Mouse (Mus musculus): ENCODE results near the gene Golm1.
A peak's percentile ranks its signal among the peaks of the same experiment; 100 is the strongest.

Gene Golm1

GRCm38 (mm10) chr13:59671521-59671920 is 4.1 kb downstream of the Golm1 start:
- no peak overlapping the region for H3K4me3 ChIP-seq (replicated peaks; ENCODE audit: low read length)
- TF ChIP-seq POU5F1 (IDR thresholded peaks at IDR 0.05; ENCODE audit: borderline replicate concordance, low read length): no peak
- no peak for TF ChIP-seq NANOG (IDR thresholded peaks at IDR 0.05; ENCODE audit: borderline replicate concordance, low read length)
- TF ChIP-seq CTCF (conservative IDR thresholded peaks at IDR 0.05; ENCODE audit: low read length): no peak; the same call in 1 of the 2 replicates
- H3K4me1 ChIP-seq (replicated peaks; ENCODE audit: low read depth, low read length): peaks cover 82% of the 10 kb centered on the region
- H3K9me3 ChIP-seq (ENCODE audit: low read length): no peaks in the 10 kb centered on the region
- H3K36me3 ChIP-seq (ENCODE audit: insufficient read depth, low read length): peaks cover 19% of the 10 kb centered on the region
- H3K27me3 ChIP-seq (ENCODE audit: insufficient read depth, low read length): 0 out of 2 replicates have a peak, but pooled peaks cover 3% of the 10 kb centered on the region

DNA sequence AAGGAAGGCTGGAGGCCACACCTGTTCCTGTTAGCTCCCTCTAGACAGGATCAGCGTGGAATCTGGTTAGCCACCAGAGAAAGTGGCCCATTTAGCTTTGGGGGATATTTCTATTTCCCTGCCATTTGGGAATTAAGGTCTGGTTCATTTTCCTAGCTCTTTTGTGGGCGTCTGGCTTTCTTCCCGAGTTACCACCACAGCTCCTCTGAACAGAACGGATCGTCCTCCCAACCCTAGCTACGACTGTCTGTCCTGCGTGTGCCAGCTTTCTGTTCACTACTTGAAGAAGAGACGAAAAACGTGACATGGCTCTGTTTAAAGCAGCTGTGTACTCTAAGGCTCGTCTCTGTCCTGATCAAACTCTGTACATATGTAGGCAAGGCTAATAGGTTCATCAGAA is 5.7 kb downstream of the Golm1 start:
- peaks cover 33% of the 10 kb centered on the region for H3K36me3 ChIP-seq (ENCODE audit: insufficient read depth, low read length)
- H3K4me3 ChIP-seq (replicated peaks; ENCODE audit: low read length): no peak overlapping the region
- no peaks in the 10 kb centered on the region for H3K9me3 ChIP-seq (ENCODE audit: low read length)
- no peak for TF ChIP-seq POU5F1 (IDR thresholded peaks at IDR 0.05; ENCODE audit: borderline replicate concordance, low read length)
- no peak for TF ChIP-seq CTCF (conservative IDR thresholded peaks at IDR 0.05; ENCODE audit: low read length)
- no peak for TF ChIP-seq NANOG (IDR thresholded peaks at IDR 0.05; ENCODE audit: borderline replicate concordance, low read length)
- H3K27me3 ChIP-seq (ENCODE audit: insufficient read depth, low read length): 0 out of 2 replicates have a peak, but pooled peaks cover 3% of the 10 kb centered on the region
- H3K4me1 ChIP-seq (replicated peaks; ENCODE audit: low read depth, low read length): peaks cover 92% of the 10 kb centered on the region

GRCm38 (mm10) chr13:59668501-59669093 is 7.0 kb downstream of the Golm1 start:
- TF ChIP-seq POU5F1 (IDR thresholded peaks at IDR 0.05; ENCODE audit: borderline replicate concordance, low read length): no peak
- TF ChIP-seq CTCF (conservative IDR thresholded peaks at IDR 0.05; ENCODE audit: low read length): no peak
- no peak for TF ChIP-seq NANOG (IDR thresholded peaks at IDR 0.05; ENCODE audit: borderline replicate concordance, low read length)
- Histone ChIP-seq H3K4me1 (replicated peaks; ENCODE audit: low read depth, low read length) (peaks cover 92% of the 10 kb centered on the region), H3K36me3 (ENCODE audit: insufficient read depth, low read length) (peaks cover 45% of the 10 kb centered on the region), H3K9me3 (ENCODE audit: low read length) (no peaks in the 10 kb centered on the region), H3K4me3 (replicated peaks; ENCODE audit: low read length) (peak overlapping the region; percentile 41), H3K27me3 (ENCODE audit: insufficient read depth, low read length) (no peaks in the 10 kb centered on the region)

DNA sequence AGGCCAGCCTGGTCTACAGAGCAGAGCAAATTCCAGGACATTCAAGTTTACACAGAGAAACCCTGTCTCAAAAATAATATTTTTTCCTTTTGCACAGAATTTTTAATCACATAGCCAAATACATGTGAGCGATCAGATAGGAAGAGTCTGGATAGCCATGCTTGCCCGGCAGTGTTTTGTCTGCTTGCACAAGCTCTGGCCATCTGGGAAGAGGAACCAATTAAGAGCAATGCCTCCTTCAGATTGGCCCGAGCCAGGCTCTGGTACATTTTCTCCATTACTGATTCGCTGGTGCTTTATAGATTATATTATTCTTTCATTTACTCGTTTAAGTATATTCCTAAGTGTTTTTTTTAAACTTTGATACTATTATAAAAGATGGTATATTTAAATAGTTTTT is 7.8 kb downstream of the Golm1 start:
- Histone ChIP-seq H3K4me3 (replicated peaks; ENCODE audit: low read length) (no peak overlapping the region), H3K27me3 (ENCODE audit: insufficient read depth, low read length) (no peaks in the 10 kb centered on the region)
- TF ChIP-seq POU5F1 (IDR thresholded peaks at IDR 0.05; ENCODE audit: borderline replicate concordance, low read length): no peak
- TF ChIP-seq NANOG (IDR thresholded peaks at IDR 0.05; ENCODE audit: borderline replicate concordance, low read length): no peak
- TF ChIP-seq CTCF (conservative IDR thresholded peaks at IDR 0.05; ENCODE audit: low read length): no peak

GRCm38 (mm10) chr13:59663939-59664712 is 11.5 kb downstream of the Golm1 start:
- H3K36me3 ChIP-seq (ENCODE audit: insufficient read depth, low read length): peaks cover 58% of the 10 kb centered on the region
- H3K9me3 ChIP-seq (ENCODE audit: low read length): no peaks in the 10 kb centered on the region
- H3K4me3 ChIP-seq (replicated peaks; ENCODE audit: low read length): peak overlapping the region; percentile 23; the same call in 1 of the 2 replicates
- no peaks in the 10 kb centered on the region for H3K27me3 ChIP-seq (ENCODE audit: insufficient read depth, low read length)
- no peak for TF ChIP-seq NANOG (IDR thresholded peaks at IDR 0.05; ENCODE audit: borderline replicate concordance, low read length)
- TF ChIP-seq POU5F1 (IDR thresholded peaks at IDR 0.05; ENCODE audit: borderline replicate concordance, low read length): no peak
- TF ChIP-seq CTCF (conservative IDR thresholded peaks at IDR 0.05; ENCODE audit: low read length): no peak
- peaks cover 98% of the 10 kb centered on the region for H3K4me1 ChIP-seq (replicated peaks; ENCODE audit: low read depth, low read length)

More for the DNA sequence above, 7.8 kb downstream of the Golm1 start:
- Histone ChIP-seq H3K4me1 (replicated peaks; ENCODE audit: low read depth, low read length) (peaks cover 95% of the 10 kb centered on the region), H3K36me3 (ENCODE audit: insufficient read depth, low read length) (peaks cover 48% of the 10 kb centered on the region), H3K9me3 (ENCODE audit: low read length) (no peaks in the 10 kb centered on the region)

GRCm38 (mm10) chr13:59661966-59662365 is 13.6 kb downstream of the Golm1 start:
- Histone ChIP-seq H3K4me1 (replicated peaks; ENCODE audit: low read depth, low read length) (peaks cover 99% of the 10 kb centered on the region), H3K9me3 (ENCODE audit: low read length) (no peaks in the 10 kb centered on the region; the same call in 1 of the 2 replicates), H3K4me3 (replicated peaks; ENCODE audit: low read length) (0 out of 2 replicates have a peak overlapping the region, but pooled peaks have one; percentile 17), H3K36me3 (ENCODE audit: insufficient read depth, low read length) (peaks cover 61% of the 10 kb centered on the region), H3K27me3 (ENCODE audit: insufficient read depth, low read length) (no peaks in the 10 kb centered on the region)
- no peak for TF ChIP-seq CTCF (conservative IDR thresholded peaks at IDR 0.05; ENCODE audit: low read length)
- TF ChIP-seq NANOG (IDR thresholded peaks at IDR 0.05; ENCODE audit: borderline replicate concordance, low read length): no peak

DNA sequence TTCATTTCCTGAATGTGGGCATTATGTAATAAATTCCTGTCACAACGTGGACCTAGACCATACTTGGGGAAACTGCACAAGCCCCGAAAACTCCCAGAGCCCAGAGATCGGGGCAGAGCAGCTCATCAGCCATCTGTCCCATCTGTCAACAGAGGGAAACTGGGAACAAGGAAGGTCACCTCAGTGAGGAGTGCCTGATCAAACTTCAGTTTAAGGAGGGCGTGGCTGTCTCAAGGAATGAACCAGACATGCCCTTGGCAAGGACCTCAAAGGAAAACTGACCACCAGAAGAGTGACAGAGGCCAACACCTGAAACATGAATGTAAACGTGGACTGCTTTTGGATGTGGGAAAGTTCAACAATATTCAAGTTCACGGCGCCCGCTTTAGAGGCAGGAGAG is 14.2 kb downstream of the Golm1 start:
- Histone ChIP-seq H3K4me3 (replicated peaks; ENCODE audit: low read length) (no peak overlapping the region), H3K9me3 (ENCODE audit: low read length) (no peaks in the 10 kb centered on the region; the same call in 1 of the 2 replicates), H3K36me3 (ENCODE audit: insufficient read depth, low read length) (peaks cover 55% of the 10 kb centered on the region), H3K4me1 (replicated peaks; ENCODE audit: low read depth, low read length) (peaks cover 99% of the 10 kb centered on the region), H3K27me3 (ENCODE audit: insufficient read depth, low read length) (no peaks in the 10 kb centered on the region)
- TF ChIP-seq NANOG (IDR thresholded peaks at IDR 0.05; ENCODE audit: borderline replicate concordance, low read length): no peak
- TF ChIP-seq POU5F1 (IDR thresholded peaks at IDR 0.05; ENCODE audit: borderline replicate concordance, low read length): no peak
- TF ChIP-seq CTCF (conservative IDR thresholded peaks at IDR 0.05; ENCODE audit: low read length): no peak

DNA sequence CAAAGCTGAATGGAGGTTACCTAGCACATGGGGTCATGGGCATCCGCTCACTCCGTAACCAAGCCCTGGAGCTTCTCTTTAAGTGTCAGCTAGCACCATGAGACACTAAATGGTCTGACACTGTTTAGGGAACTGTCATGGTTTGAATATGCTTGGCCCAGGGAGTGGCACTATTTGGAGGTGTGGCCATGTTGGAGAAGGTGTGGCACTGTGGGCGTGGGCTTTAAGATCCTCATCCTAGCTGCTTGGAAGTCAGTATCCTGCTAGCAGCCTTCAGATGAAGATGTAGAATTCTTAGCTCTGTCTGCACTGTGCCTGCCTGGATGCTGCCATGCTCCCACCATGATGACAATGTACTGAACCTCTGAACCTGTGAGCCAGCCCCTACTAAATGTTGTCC is 15.2 kb downstream of the Golm1 start:
- TF ChIP-seq NANOG (IDR thresholded peaks at IDR 0.05; ENCODE audit: borderline replicate concordance, low read length): no peak
- TF ChIP-seq POU5F1 (IDR thresholded peaks at IDR 0.05; ENCODE audit: borderline replicate concordance, low read length): no peak
- TF ChIP-seq CTCF (conservative IDR thresholded peaks at IDR 0.05; ENCODE audit: low read length): no peak
- Histone ChIP-seq H3K36me3 (ENCODE audit: insufficient read depth, low read length) (peaks cover 47% of the 10 kb centered on the region), H3K4me1 (replicated peaks; ENCODE audit: low read depth, low read length) (peaks cover 99% of the 10 kb centered on the region)

More for the DNA sequence above, 15.2 kb downstream of the Golm1 start:
- no peak overlapping the region for H3K4me3 ChIP-seq (replicated peaks; ENCODE audit: low read length)
- H3K27me3 ChIP-seq (ENCODE audit: insufficient read depth, low read length): no peaks in the 10 kb centered on the region
- H3K9me3 ChIP-seq (ENCODE audit: low read length): no peaks in the 10 kb centered on the region; the same call in 1 of the 2 replicates

Measured in E14TG2a.4 (cell line).